Mouse (Mus musculus) liver, postnatal 0 days (tissue): Measurements from ENCODE around the gene Fam189a1. TPM values are rescaled to one million over a fixed set of nuclear protein-coding genes. Genes with fewer than 3 reads are reported as not detected.

Experiments used
- ATAC-seq: fragments of 200-750 bp; cut with Nextera tagmentation; 2 replicates; pipeline ENCODE4 v1.8.0; 2017; ENCODE audit warnings: mild to moderate bottlenecking, moderate library complexity
- DNase-seq: peaks from one replicate; pipeline ENCODE4 v3.0.0-alpha.2; 2016
- H3K27ac ChIP-seq: fragments of 300-500 bp; sonication (generic); 2 replicates; pipeline ENCODE4 v1.5.1; 2014; ENCODE audit warnings: antibody characterized with exemption, moderate library complexity, mild to moderate bottlenecking, low read depth
- H3K27me3 ChIP-seq: fragments of 300-500 bp; sonication (generic); 2 replicates; pipeline ENCODE4 v1.6.1; 2014; ENCODE audit warnings: low read length, control low read depth, mixed read lengths; ENCODE audit not compliant: insufficient read depth
- H3K36me3 ChIP-seq: fragments of 300-500 bp; sonication (generic); replicated peaks from 2 replicates; pipeline ENCODE4 v1.6.1; 2014; ENCODE audit warnings: mild to moderate bottlenecking, control low read depth, low read length, moderate library complexity, mixed read lengths; ENCODE audit not compliant: insufficient read depth
- H3K4me1 ChIP-seq: fragments of 300-500 bp; sonication (generic); 2 replicates; pipeline ENCODE4 v1.6.1; 2014; ENCODE audit warnings: antibody characterized with exemption, mild to moderate bottlenecking, control low read depth; ENCODE audit not compliant: insufficient read depth
- H3K4me2 ChIP-seq: fragments of 300-500 bp; sonication (generic); 2 replicates; pipeline ENCODE4 v1.6.1; 2014; ENCODE audit warnings: low read depth, mild to moderate bottlenecking, low read length, moderate library complexity, mixed read lengths
- H3K4me3 ChIP-seq: fragments of 300-500 bp; sonication (generic); 2 replicates; pipeline ENCODE4 v1.5.1; 2014; ENCODE audit warnings: low read depth, low read length
- H3K9ac ChIP-seq: fragments of 300-500 bp; sonication (generic); replicated peaks from 2 replicates; pipeline ENCODE4 v1.6.1; 2014; ENCODE audit warnings: mild to moderate bottlenecking, moderate library complexity
- H3K9me3 ChIP-seq: fragments of 300-500 bp; sonication (generic); 2 replicates; pipeline ENCODE4 v1.6.1; 2016; ENCODE audit warnings: mild to moderate bottlenecking, control low read depth, low read length, mixed read lengths
- CTCF ChIP-seq: sonication (generic); IDR thresholded peaks from 2 replicates; pipeline ENCODE4 v1.5.1; 2016; ENCODE audit warnings: antibody characterized with exemption, low read depth
- EP300 ChIP-seq: IDR thresholded peaks from 2 replicates; pipeline ENCODE4 v1.6.1; 2016; ENCODE audit warnings: antibody characterized with exemption, low read depth, mild to moderate bottlenecking
- WGBS: fragments of 180-500 bp; shearing (Covaris S2); extraction: QIAGEN DNeasy Blood & Tissue Kit; methylation state at CpG from one replicate; pipeline ENCODE4 v1.1.7; 2014; ENCODE audit not compliant: insufficient replicate concordance; 5-methylcytosine and 5-hydroxymethylcytosine counted together
- polyA plus RNA-seq: library from polyadenylated mRNA; unstranded; fragments of >200 nt; fragmentation: Nextera tagmentation; extraction: Ambion mirVana; gene quantifications from 2 replicates; pipeline ENCODE4 v1.2.1, GENCODE M21; 2015

The Fam189a1 gene
- polyA plus RNA-seq, 1 experiment from 2014 or later, result 0.36 TPM

DNA sequence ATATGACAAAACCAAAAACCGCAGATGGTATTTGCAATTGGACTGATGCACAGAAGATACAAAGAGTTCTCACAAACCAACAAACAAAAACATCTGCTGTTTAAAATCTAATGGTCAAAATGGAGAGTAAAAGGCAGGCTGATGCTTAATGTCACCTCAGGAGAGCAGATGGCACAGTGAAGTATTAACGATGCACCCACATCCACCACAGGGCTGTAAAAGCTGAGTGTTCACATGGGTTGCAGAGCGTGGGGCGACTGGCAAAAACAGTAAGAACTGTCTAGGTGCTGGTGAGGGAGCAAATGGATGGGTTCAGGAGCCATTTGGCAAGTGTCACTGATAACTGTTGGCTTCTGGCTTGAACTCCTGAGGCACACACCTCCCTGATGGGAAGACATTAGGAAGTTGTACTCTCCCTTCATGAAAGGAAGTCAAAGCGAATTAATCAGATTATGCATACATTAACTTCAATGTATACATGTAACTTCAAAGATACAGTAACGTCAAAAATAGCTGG, 286.8 kb downstream of the Fam189a1 start:
- TF ChIP-seq CTCF (no peak), EP300 (no peak)
- no peaks in the 10 kb centered on the region for H3K36me3 ChIP-seq
- H3K9ac ChIP-seq, result no peak overlapping the region
- ATAC-seq (no peak), DNase-seq (no peak)
- no peaks in the 10 kb centered on the region for H3K27me3 ChIP-seq
- H3K4me2 ChIP-seq, result peak overlapping the region; percentile 29; the same call in 1 of the 2 replicates
- peaks cover 11% of the 10 kb centered on the region for H3K4me1 ChIP-seq
- 84% methylated on average over 6 of the region's 6 CpGs for WGBS
- no peaks in the 10 kb centered on the region for H3K9me3 ChIP-seq
- no peak overlapping the region for H3K27ac ChIP-seq
- no peak overlapping the region for H3K4me3 ChIP-seq

- Histone ChIP-seq H3K9me3 (no peaks in the 10 kb centered on the region), H3K27ac (no peak overlapping the region), H3K4me1 (no peaks in the 10 kb centered on the region), H3K36me3 (no peaks in the 10 kb centered on the region), H3K27me3 (no peaks in the 10 kb centered on the region), H3K4me2 (no peak overlapping the region), H3K9ac (no peak overlapping the region), H3K4me3 (no peak overlapping the region)
- no peak for ATAC-seq
- DNase-seq, result no peak
- WGBS, result 67% methylated on average over 3 of the region's 3 CpGs
- TF ChIP-seq EP300 (no peak), CTCF (no peak)
These were observed 292.8 kb downstream of the Fam189a1 start for GRCm38 (mm10) chr7:64863538-64863937.

GRCm38 (mm10) chr7:64862978-64863377, 293.4 kb downstream of the Fam189a1 start:
- H3K4me2 ChIP-seq, result no peak overlapping the region
- TF ChIP-seq CTCF (no peak), EP300 (no peak)
- H3K9me3 ChIP-seq, result no peaks in the 10 kb centered on the region
- H3K4me3 ChIP-seq, result no peak overlapping the region
- H3K4me1 ChIP-seq, result no peaks in the 10 kb centered on the region
- no peak overlapping the region for H3K9ac ChIP-seq
- no peaks in the 10 kb centered on the region for H3K36me3 ChIP-seq
- DNase-seq, result no peak
- no peak overlapping the region for H3K27ac ChIP-seq
- 70% methylated on average over 3 of the region's 3 CpGs for WGBS
- no peaks in the 10 kb centered on the region for H3K27me3 ChIP-seq
- ATAC-seq, result no peak

- ATAC-seq, result no peak
- Histone ChIP-seq H3K9me3 (no peaks in the 10 kb centered on the region), H3K9ac (no peak overlapping the region), H3K27ac (no peak overlapping the region), H3K4me2 (no peak overlapping the region), H3K27me3 (no peaks in the 10 kb centered on the region), H3K4me1 (no peaks in the 10 kb centered on the region), H3K36me3 (no peaks in the 10 kb centered on the region), H3K4me3 (no peak overlapping the region)
- TF ChIP-seq EP300, result no peak
- no peak for TF ChIP-seq CTCF
- 71% methylated on average over 12 of the region's 12 CpGs for WGBS
- DNase-seq, result no peak
These were observed 299.8 kb downstream of the Fam189a1 start for GRCm38 (mm10) chr7:64856526-64857082.

DNA sequence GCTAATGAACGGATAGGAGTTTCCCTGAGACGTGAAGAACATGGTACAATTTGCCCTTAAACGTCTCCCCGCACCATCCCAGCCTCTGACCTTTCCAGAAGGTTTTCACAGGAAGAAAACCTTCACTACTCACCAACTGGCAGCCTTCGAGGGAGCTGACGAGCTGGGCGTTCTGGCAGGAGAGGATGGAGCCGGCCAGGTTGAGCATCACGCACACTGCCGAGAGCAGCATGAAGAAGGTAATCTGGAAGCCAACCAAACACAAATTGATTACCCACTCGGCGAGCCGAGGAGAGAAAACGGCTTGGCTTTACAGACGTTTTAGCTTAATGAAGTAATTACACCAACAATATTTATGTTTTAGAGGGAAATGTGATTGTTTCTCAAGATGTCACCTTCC, 300.4 kb downstream of the Fam189a1 start:
- ATAC-seq (no peak), DNase-seq (no peak)
- TF ChIP-seq EP300, result no peak
- TF ChIP-seq CTCF, result no peak

DNA sequence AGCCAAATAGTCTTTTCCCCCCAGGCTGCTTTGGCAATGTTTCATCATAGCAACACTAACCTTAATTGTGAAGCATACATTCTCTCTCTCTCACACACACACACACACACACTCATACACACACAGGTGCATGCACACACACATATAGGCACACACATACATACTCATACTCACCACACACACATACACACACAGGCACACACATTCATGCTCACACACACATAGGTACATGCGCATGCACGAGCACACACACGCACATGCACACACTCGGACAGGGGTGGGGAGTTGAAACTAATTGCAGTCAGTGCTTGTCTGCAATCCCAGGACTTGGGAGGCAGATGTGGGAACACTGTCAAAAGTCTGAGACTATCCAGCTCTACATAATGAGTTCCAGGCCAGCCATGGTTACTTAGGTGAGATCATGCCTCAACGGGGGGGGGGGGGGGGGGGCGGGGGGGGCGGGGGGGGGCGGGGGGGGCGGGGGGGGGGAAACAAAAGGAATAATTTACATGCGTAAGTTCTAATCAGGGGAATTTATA, 300.9 kb downstream of the Fam189a1 start:
- Histone ChIP-seq H3K36me3 (no peaks in the 10 kb centered on the region), H3K9ac (no peak overlapping the region), H3K9me3 (no peaks in the 10 kb centered on the region), H3K4me2 (no peak overlapping the region), H3K4me1 (no peaks in the 10 kb centered on the region), H3K27me3 (no peaks in the 10 kb centered on the region), H3K27ac (no peak overlapping the region), H3K4me3 (no peak overlapping the region)
- DNase-seq, result no peak
- no peak for ATAC-seq
- WGBS, result 86% methylated on average over 5 of the region's 10 CpGs
- TF ChIP-seq CTCF (no peak), EP300 (no peak)

More for the DNA sequence above, 300.4 kb downstream of the Fam189a1 start:
- Histone ChIP-seq H3K36me3 (no peaks in the 10 kb centered on the region), H3K4me1 (no peaks in the 10 kb centered on the region), H3K27ac (no peak overlapping the region), H3K27me3 (no peaks in the 10 kb centered on the region), H3K4me2 (no peak overlapping the region), H3K4me3 (no peak overlapping the region), H3K9ac (no peak overlapping the region), H3K9me3 (no peaks in the 10 kb centered on the region)
- WGBS, result 71% methylated on average over 15 of the region's 15 CpGs
